Mouse (Mus musculus): ENCODE measurements around the gene Vps4a. TPM values are rescaled to one million over a fixed set of nuclear protein-coding genes. Genes with fewer than 3 reads are reported as not detected.
A peak's percentile ranks its signal among the peaks of the same experiment; 100 is the strongest.

The Vps4a gene
- polyA plus RNA-seq, 1 experiment = 99.0 TPM

GRCm38 (mm10) chr8:107045478-107045877, 14.5 kb downstream of the Vps4a start:
- H3K4me3 ChIP-seq (ENCODE audit: insufficient read depth, low read length) = no peak overlapping the region
- 0 out of 2 replicates have a peak, but pooled peaks cover 3% of the 10 kb centered on the region for H3K4me1 ChIP-seq (ENCODE audit: control insufficient read depth, insufficient read depth, low read length)
- TF ChIP-seq CTCF (IDR thresholded peaks at IDR 0.05; ENCODE audit: extremely low read depth, insufficient read depth, low read length) (no peak), POLR2A (IDR thresholded peaks at IDR 0.05; ENCODE audit: extremely low read depth, insufficient read depth, low read length) (no peak)
- no peak overlapping the region for H3K27ac ChIP-seq (ENCODE audit: insufficient read depth, low read length)

GRCm38 (mm10) chr8:107046976-107047375, 16.0 kb downstream of the Vps4a start:
- no peak for TF ChIP-seq CTCF (IDR thresholded peaks at IDR 0.05; ENCODE audit: extremely low read depth, insufficient read depth, low read length)
- H3K4me3 ChIP-seq (ENCODE audit: insufficient read depth, low read length) = no peak overlapping the region; the same call in 1 of the 2 replicates
- no peak overlapping the region for H3K27ac ChIP-seq (ENCODE audit: insufficient read depth, low read length)
- 0 out of 2 replicates have a peak, but pooled peaks cover 3% of the 10 kb centered on the region for H3K4me1 ChIP-seq (ENCODE audit: control insufficient read depth, insufficient read depth, low read length)

DNA sequence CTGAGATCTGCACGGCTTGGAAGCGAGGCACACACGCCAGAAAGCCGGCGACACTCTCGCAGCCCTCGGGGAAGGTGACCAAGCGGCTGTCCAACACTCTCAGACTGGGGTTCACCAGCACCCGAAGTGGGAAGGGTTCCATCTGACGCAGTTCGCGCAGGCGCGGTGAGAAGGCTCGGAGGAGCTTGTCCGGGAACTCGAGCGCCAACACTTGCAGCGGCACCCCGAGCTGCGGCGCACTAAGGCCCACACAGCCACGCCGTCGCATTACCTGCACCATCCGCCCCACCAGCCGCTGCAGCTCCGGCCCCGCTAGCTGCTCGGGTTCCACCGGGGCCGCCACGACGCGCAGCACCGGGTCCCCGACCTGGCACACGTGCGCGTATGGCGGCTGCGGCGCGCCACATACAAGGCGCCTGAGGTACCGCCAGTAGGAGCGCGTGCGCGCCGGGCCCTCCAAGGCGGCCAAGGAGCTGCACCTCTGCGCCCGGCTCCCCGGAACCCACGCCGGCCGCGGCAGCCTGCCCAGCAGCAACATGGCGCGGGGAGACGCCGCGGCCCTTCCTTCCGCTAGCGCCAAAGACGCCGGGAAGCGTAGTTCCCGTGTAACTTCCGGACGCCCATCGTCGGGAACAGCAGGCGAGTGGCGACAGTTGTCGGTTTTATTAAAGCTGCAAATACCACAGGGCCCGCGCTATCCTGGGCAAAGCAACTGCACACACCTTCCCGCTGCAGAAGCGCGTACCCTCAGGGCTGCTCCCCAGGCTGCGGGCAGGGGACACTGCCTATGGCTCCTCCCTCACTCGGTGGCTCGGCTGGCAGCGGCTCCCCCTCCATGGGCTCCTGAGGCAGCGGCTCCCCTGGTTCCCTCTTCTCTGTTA, 17.3 kb downstream of the Vps4a start, which contains the start of gene Pdf:
Pdf (minus strand) TSS at position 554 of the 881 bp plus-strand sequence.
- TF ChIP-seq POLR2A (IDR thresholded peaks at IDR 0.05; ENCODE audit: extremely low read depth, insufficient read depth, low read length) (peak; percentile 67), CTCF (IDR thresholded peaks at IDR 0.05; ENCODE audit: extremely low read depth, insufficient read depth, low read length) (no peak)
- 0 out of 2 replicates have a peak, but pooled peaks cover 3% of the 10 kb centered on the region for H3K4me1 ChIP-seq (ENCODE audit: control insufficient read depth, insufficient read depth, low read length)
- peak within 1 kb of the TSS; percentile 89 for H3K27ac ChIP-seq (ENCODE audit: insufficient read depth, low read length)
- peak within 1 kb of the TSS; percentile 47 for H3K4me3 ChIP-seq (ENCODE audit: insufficient read depth, low read length)

DNA sequence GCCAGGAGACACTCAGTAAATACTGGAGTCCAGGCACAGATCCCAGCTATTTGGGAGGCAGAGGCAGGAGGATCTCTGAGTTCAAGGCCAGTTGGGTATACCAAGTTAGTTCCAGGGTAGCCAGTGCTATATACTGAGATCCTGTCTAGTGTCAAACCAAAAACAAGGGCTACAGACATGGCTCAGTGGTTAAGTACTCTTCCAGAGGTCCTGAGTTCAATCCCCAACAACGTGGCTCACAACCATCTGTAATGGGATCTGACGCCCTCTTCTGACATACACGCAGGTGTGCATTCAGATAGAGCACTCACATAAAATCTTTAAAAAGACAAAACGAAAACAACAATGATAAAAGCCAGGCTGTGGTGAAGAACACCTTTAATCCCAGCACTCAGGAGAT, 18.5 kb downstream of the Vps4a start:
- 0 out of 2 replicates have a peak, but pooled peaks cover 3% of the 10 kb centered on the region for H3K4me1 ChIP-seq (ENCODE audit: control insufficient read depth, insufficient read depth, low read length)
- no peak overlapping the region for H3K4me3 ChIP-seq (ENCODE audit: insufficient read depth, low read length)
- no peak overlapping the region for H3K27ac ChIP-seq (ENCODE audit: insufficient read depth, low read length)
- TF ChIP-seq POLR2A (IDR thresholded peaks at IDR 0.05; ENCODE audit: extremely low read depth, insufficient read depth, low read length) (no peak), CTCF (IDR thresholded peaks at IDR 0.05; ENCODE audit: extremely low read depth, insufficient read depth, low read length) (no peak)

DNA sequence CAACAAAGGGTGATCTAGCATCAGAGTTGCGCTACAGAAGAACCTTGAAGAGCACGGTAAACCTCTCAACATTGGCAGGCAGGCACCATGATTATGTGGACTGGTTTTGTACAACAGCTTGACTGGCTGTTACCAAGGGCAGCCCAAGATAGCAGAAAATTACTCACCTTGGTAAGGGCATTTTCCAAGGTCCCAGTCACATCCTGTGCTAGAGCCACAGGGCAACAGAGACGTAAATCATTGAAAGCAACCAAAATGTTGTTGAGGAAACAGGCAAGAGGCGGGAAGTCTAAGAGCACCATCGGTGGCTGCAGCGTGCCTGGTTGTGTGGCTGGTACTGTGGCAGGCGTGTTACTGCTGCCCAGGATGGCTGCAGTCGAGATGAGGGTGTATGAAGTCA, 21.0 kb downstream of the Vps4a start:
- Histone ChIP-seq H3K4me1 (ENCODE audit: control insufficient read depth, insufficient read depth, low read length) (peaks cover 2% of the 10 kb centered on the region; the same call in 1 of the 2 replicates), H3K27ac (ENCODE audit: insufficient read depth, low read length) (no peak overlapping the region), H3K4me3 (ENCODE audit: insufficient read depth, low read length) (no peak overlapping the region)
- no peak for TF ChIP-seq POLR2A (IDR thresholded peaks at IDR 0.05; ENCODE audit: extremely low read depth, insufficient read depth, low read length)
- no peak for TF ChIP-seq CTCF (IDR thresholded peaks at IDR 0.05; ENCODE audit: extremely low read depth, insufficient read depth, low read length)

DNA sequence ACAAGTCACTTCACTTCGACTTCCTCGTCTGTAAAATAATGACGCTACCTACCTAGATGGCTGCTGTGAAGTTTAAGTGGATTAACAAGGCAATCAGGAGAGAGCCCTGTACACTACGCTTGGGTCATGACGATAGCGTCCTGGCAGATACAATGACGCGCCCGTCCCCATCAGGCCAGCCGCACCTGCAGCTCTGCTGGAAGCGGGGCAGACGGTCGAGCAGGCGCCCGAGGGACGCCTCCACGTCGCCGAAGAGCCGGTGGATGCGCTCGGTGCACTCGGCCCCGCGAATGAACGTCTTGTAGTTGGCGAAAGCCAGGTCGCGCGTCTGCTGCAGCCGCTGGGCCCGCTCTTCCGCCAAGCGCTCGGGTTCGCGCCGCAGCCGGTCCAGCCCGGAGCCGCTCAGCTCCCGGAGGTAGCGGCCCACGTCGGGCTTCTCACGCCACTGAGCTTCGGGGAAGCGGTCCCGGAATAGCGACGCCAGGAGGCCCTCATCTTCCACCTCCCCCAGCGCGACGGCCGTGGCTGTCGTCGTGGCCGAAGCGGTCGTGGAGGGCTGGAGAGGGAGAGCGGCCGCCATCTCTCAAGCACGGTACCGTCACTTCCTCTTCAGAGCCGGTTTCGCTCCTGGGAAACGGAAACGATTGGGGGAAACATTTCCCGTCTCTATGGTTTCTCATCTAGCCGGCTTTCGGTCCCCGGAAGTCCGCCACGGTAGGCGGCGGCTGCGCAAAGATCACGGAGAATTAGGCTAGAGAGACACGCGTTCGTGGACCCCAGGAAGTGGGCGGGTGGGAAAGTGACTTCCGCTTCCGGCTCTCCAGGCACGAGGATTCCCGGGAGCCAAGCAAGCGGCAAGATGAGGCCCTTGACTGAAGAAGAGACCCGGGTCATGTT, 25.3 kb downstream of the Vps4a start, which contains the start of the genes Cog8 and Nip7:
Cog8 (minus strand) TSS at position 614 of the 897 bp plus-strand sequence.
Nip7 (plus strand) TSS at position 802 of the 897 bp plus-strand sequence.
- peak within 1 kb of the TSS; percentile 70; the same call in 1 of the 2 replicates for H3K27ac ChIP-seq (ENCODE audit: insufficient read depth, low read length)

GRCm38 (mm10) chr8:107056973-107057369, 25.9 kb downstream of the Vps4a start:
- TF ChIP-seq CTCF (IDR thresholded peaks at IDR 0.05; ENCODE audit: extremely low read depth, insufficient read depth, low read length) = no peak
- TF ChIP-seq POLR2A (IDR thresholded peaks at IDR 0.05; ENCODE audit: extremely low read depth, insufficient read depth, low read length) = no peak
- H3K4me1 ChIP-seq (ENCODE audit: control insufficient read depth, insufficient read depth, low read length) = peaks cover 2% of the 10 kb centered on the region; the same call in 1 of the 2 replicates
- no peak overlapping the region for H3K27ac ChIP-seq (ENCODE audit: insufficient read depth, low read length)
- peak overlapping the region; percentile 97 for H3K4me3 ChIP-seq (ENCODE audit: insufficient read depth, low read length)

More for the DNA sequence above, 25.3 kb downstream of the Vps4a start, which contains the start of the genes Cog8 and Nip7:
- no peak for TF ChIP-seq CTCF (IDR thresholded peaks at IDR 0.05; ENCODE audit: extremely low read depth, insufficient read depth, low read length)
- peak; percentile 57; the same call in 1 of the 2 replicates for TF ChIP-seq POLR2A (IDR thresholded peaks at IDR 0.05; ENCODE audit: extremely low read depth, insufficient read depth, low read length)
- Histone ChIP-seq H3K4me3 (ENCODE audit: insufficient read depth, low read length) (peak within 1 kb of the TSS; percentile 97), H3K4me1 (ENCODE audit: control insufficient read depth, insufficient read depth, low read length) (peaks cover 2% of the 10 kb centered on the region; the same call in 1 of the 2 replicates)

DNA sequence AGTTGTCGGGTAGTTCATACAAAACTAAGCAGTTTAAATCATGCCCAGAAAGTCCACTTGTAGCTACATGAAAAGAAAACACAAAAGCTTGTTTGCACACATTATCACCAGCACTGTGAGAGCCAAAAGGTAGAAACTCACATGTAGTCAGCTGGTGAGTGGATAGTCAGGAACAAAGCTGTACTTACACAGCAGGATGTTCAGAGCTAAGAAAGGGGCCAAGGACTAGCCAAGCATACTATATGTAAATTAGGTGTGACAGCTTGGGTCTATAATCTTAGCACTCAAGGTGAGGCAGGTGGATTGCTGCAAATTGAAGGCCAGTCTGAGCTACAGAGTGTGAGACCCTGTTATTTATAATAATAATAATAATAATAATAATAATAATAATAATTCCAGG, 31.6 kb downstream of the Vps4a start:
- Histone ChIP-seq H3K27ac (ENCODE audit: insufficient read depth, low read length) (no peak overlapping the region), H3K4me3 (ENCODE audit: insufficient read depth, low read length) (no peak overlapping the region), H3K4me1 (ENCODE audit: control insufficient read depth, insufficient read depth, low read length) (no peaks in the 10 kb centered on the region)
- TF ChIP-seq POLR2A (IDR thresholded peaks at IDR 0.05; ENCODE audit: extremely low read depth, insufficient read depth, low read length) = no peak
- no peak for TF ChIP-seq CTCF (IDR thresholded peaks at IDR 0.05; ENCODE audit: extremely low read depth, insufficient read depth, low read length)

Measured in cortical plate, adult 2 months (tissue).